Mouse (Mus musculus) stomach, postnatal 0 days (tissue): ENCODE measurements at regions not wholly inside any gene's neighbourhood (a gene's known extent, or its start where the extent isn't known, plus 50 kb on each side); places are given as distances from the start of the nearest gene placed in this dataset.

Source experiments
- ATAC-seq: fragments of 200-750 bp; cut with Nextera tagmentation; 2 replicates; pipeline ENCODE4 v1.8.0; 2017; ENCODE audit not compliant: low FRiP score, low TSS enrichment
- DNase-seq: peaks from one replicate; pipeline ENCODE4 v3.0.0-alpha.2; 2016; ENCODE audit warnings: low spot score
- H3K27ac ChIP-seq: fragments of 300-500 bp; sonication (generic); replicated peaks from 2 replicates; pipeline ENCODE4 v1.5.1; 2014; ENCODE audit warnings: mild to moderate bottlenecking, control low read depth
- H3K27me3 ChIP-seq: fragments of 300-500 bp; sonication (generic); 2 replicates; pipeline ENCODE4 v1.6.1; 2014; ENCODE audit warnings: low read length; ENCODE audit not compliant: control insufficient read depth, insufficient read depth
- H3K36me3 ChIP-seq: fragments of 300-500 bp; sonication (generic); 2 replicates; pipeline ENCODE4 v1.6.1; 2014; ENCODE audit warnings: low read length, mixed read lengths; ENCODE audit not compliant: control insufficient read depth, insufficient read depth
- H3K4me1 ChIP-seq: fragments of 300-500 bp; sonication (generic); replicated peaks from 2 replicates; pipeline ENCODE4 v1.6.1; 2014; ENCODE audit warnings: antibody characterized with exemption; ENCODE audit not compliant: control insufficient read depth, insufficient read depth
- H3K4me2 ChIP-seq: fragments of 300-500 bp; sonication (generic); replicated peaks from 2 replicates; pipeline ENCODE4 v1.6.1; 2014; ENCODE audit warnings: low read depth, mild to moderate bottlenecking, control low read depth, moderate library complexity
- H3K4me3 ChIP-seq: fragments of 300-500 bp; sonication (generic); 2 replicates; pipeline ENCODE4 v1.5.1; 2014; ENCODE audit warnings: low read depth, low read length, control low read depth
- H3K9ac ChIP-seq: fragments of 300-500 bp; sonication (generic); 2 replicates; pipeline ENCODE4 v1.6.1; 2014; ENCODE audit warnings: mild to moderate bottlenecking, low read length, control low read depth, mixed read lengths
- H3K9me3 ChIP-seq: fragments of 300-500 bp; sonication (generic); 2 replicates; pipeline ENCODE4 v1.6.1; 2016; ENCODE audit warnings: low read length; ENCODE audit not compliant: control insufficient read depth
- CTCF ChIP-seq: IDR thresholded peaks from 2 replicates; pipeline ENCODE4 v1.5.1; 2016; ENCODE audit warnings: antibody characterized with exemption, low read depth, mild to moderate bottlenecking, moderate library complexity
- EP300 ChIP-seq: optimal IDR thresholded peaks from 2 replicates; pipeline ENCODE3; 2016; ENCODE audit warnings: antibody characterized with exemption
- whole genome bisulfite sequencing: fragments of 180-500 bp; shearing (Covaris S2); extraction: QIAGEN DNeasy Blood & Tissue Kit; methylation state at CpG from one replicate; pipeline ENCODE4 v1.1.7; 2014; 5-methylcytosine and 5-hydroxymethylcytosine counted together

GRCm38 (mm10) chr9:43580653-43581052 lies 163.1 kb upstream of the Nectin1 start:
- Histone ChIP-seq H3K9me3 (no peaks in the 10 kb centered on the region), H3K4me1 (no peaks in the 10 kb centered on the region), H3K4me2 (no peak overlapping the region), H3K9ac (no peak overlapping the region), H3K4me3 (no peak overlapping the region), H3K36me3 (no peaks in the 10 kb centered on the region), H3K27ac (no peak overlapping the region), H3K27me3 (no peaks in the 10 kb centered on the region)
- 53% methylated on average over 6 of the region's 6 CpGs for WGBS
- no peak for ATAC-seq
- TF ChIP-seq EP300 (no peak), CTCF (no peak)
- no peak for DNase-seq

- Histone ChIP-seq H3K4me2 (no peak overlapping the region), H3K9me3 (no peaks in the 10 kb centered on the region), H3K4me3 (no peak overlapping the region), H3K27me3 (no peaks in the 10 kb centered on the region), H3K4me1 (no peaks in the 10 kb centered on the region), H3K27ac (no peak overlapping the region), H3K36me3 (no peaks in the 10 kb centered on the region), H3K9ac (no peak overlapping the region)
- 73% methylated on average over 6 of the region's 6 CpGs for WGBS
- ATAC-seq: no peak
- no peak for DNase-seq
- TF ChIP-seq CTCF: no peak
- TF ChIP-seq EP300: no peak
Observed at GRCm38 (mm10) chr9:43585616-43586015, 158.2 kb upstream of the Nectin1 start.

- DNase-seq: no peak
Observed at GRCm38 (mm10) chr9:43593236-43593635, 150.5 kb upstream of the Nectin1 start.

GRCm38 (mm10) chr9:43594814-43595213 lies 149.0 kb upstream of the Nectin1 start:
- 79% methylated on average over 3 of the region's 3 CpGs for WGBS
- Histone ChIP-seq H3K36me3 (no peaks in the 10 kb centered on the region), H3K27ac (no peak overlapping the region), H3K4me3 (no peak overlapping the region), H3K9ac (no peak overlapping the region), H3K4me2 (no peak overlapping the region), H3K4me1 (no peaks in the 10 kb centered on the region), H3K27me3 (no peaks in the 10 kb centered on the region), H3K9me3 (no peaks in the 10 kb centered on the region)
- ATAC-seq (no peak), DNase-seq (no peak)
- TF ChIP-seq EP300 (no peak), CTCF (no peak)

More at GRCm38 (mm10) chr9:43593236-43593635, 150.5 kb upstream of the Nectin1 start:
- Histone ChIP-seq H3K27ac (no peak overlapping the region), H3K4me2 (no peak overlapping the region), H3K9me3 (no peaks in the 10 kb centered on the region), H3K27me3 (no peaks in the 10 kb centered on the region), H3K4me3 (no peak overlapping the region), H3K4me1 (no peaks in the 10 kb centered on the region), H3K9ac (no peak overlapping the region), H3K36me3 (no peaks in the 10 kb centered on the region)
- 71% methylated on average over 6 of the region's 6 CpGs for WGBS
- ATAC-seq: no peak
- no peak for TF ChIP-seq CTCF
- TF ChIP-seq EP300: no peak

GRCm38 (mm10) chr9:43595461-43595860 lies 148.3 kb upstream of the Nectin1 start:
- no peak overlapping the region for H3K9ac ChIP-seq
- TF ChIP-seq EP300 (no peak), CTCF (no peak)
- H3K4me1 ChIP-seq: no peaks in the 10 kb centered on the region

GRCm38 (mm10) chr9:43600396-43600795 lies 143.4 kb upstream of the Nectin1 start:
- TF ChIP-seq CTCF (no peak), EP300 (no peak)
- no peak overlapping the region for H3K4me3 ChIP-seq
- H3K36me3 ChIP-seq: no peaks in the 10 kb centered on the region
- H3K27me3 ChIP-seq: no peaks in the 10 kb centered on the region
- 40% methylated on average over 2 of the region's 2 CpGs for WGBS
- DNase-seq (no peak), ATAC-seq (no peak)
- no peaks in the 10 kb centered on the region for H3K4me1 ChIP-seq
- H3K9me3 ChIP-seq: no peaks in the 10 kb centered on the region
- H3K9ac ChIP-seq: no peak overlapping the region
- no peak overlapping the region for H3K27ac ChIP-seq
- no peak overlapping the region for H3K4me2 ChIP-seq

More at GRCm38 (mm10) chr9:43595461-43595860, 148.3 kb upstream of the Nectin1 start:
- Histone ChIP-seq H3K4me2 (no peak overlapping the region), H3K36me3 (no peaks in the 10 kb centered on the region), H3K4me3 (no peak overlapping the region), H3K27ac (no peak overlapping the region), H3K27me3 (no peaks in the 10 kb centered on the region), H3K9me3 (no peaks in the 10 kb centered on the region)
- ATAC-seq (no peak), DNase-seq (no peak)
- WGBS: 64% methylated on average over 4 of the region's 4 CpGs
